Mouse (Mus musculus) stomach, postnatal 0 days (tissue): Measurements from ENCODE around the gene Rtbdn. TPM values are rescaled to one million over a fixed set of nuclear protein-coding genes. Genes with fewer than 3 reads are reported as not detected.

Experiments used
- ATAC-seq: fragments of 200-750 bp; cut with Nextera tagmentation; 2 replicates; pipeline ENCODE4 v1.8.0; 2017; ENCODE audit not compliant: low FRiP score, low TSS enrichment
- DNase-seq: peaks from one replicate; pipeline ENCODE4 v3.0.0-alpha.2; 2016; ENCODE audit warnings: low spot score
- H3K27ac ChIP-seq: fragments of 300-500 bp; sonication (generic); replicated peaks from 2 replicates; pipeline ENCODE4 v1.5.1; 2014; ENCODE audit warnings: mild to moderate bottlenecking, control low read depth
- H3K27me3 ChIP-seq: fragments of 300-500 bp; sonication (generic); 2 replicates; pipeline ENCODE4 v1.6.1; 2014; ENCODE audit warnings: low read length; ENCODE audit not compliant: control insufficient read depth, insufficient read depth
- H3K36me3 ChIP-seq: fragments of 300-500 bp; sonication (generic); 2 replicates; pipeline ENCODE4 v1.6.1; 2014; ENCODE audit warnings: low read length, mixed read lengths; ENCODE audit not compliant: control insufficient read depth, insufficient read depth
- H3K4me1 ChIP-seq: fragments of 300-500 bp; sonication (generic); replicated peaks from 2 replicates; pipeline ENCODE4 v1.6.1; 2014; ENCODE audit warnings: antibody characterized with exemption; ENCODE audit not compliant: control insufficient read depth, insufficient read depth
- H3K4me2 ChIP-seq: fragments of 300-500 bp; sonication (generic); replicated peaks from 2 replicates; pipeline ENCODE4 v1.6.1; 2014; ENCODE audit warnings: low read depth, mild to moderate bottlenecking, control low read depth, moderate library complexity
- H3K4me3 ChIP-seq: fragments of 300-500 bp; sonication (generic); 2 replicates; pipeline ENCODE4 v1.5.1; 2014; ENCODE audit warnings: low read depth, low read length, control low read depth
- H3K9ac ChIP-seq: fragments of 300-500 bp; sonication (generic); 2 replicates; pipeline ENCODE4 v1.6.1; 2014; ENCODE audit warnings: mild to moderate bottlenecking, low read length, control low read depth, mixed read lengths
- H3K9me3 ChIP-seq: fragments of 300-500 bp; sonication (generic); 2 replicates; pipeline ENCODE4 v1.6.1; 2016; ENCODE audit warnings: low read length; ENCODE audit not compliant: control insufficient read depth
- CTCF ChIP-seq: IDR thresholded peaks from 2 replicates; pipeline ENCODE4 v1.5.1; 2016; ENCODE audit warnings: antibody characterized with exemption, low read depth, mild to moderate bottlenecking, moderate library complexity
- EP300 ChIP-seq: optimal IDR thresholded peaks from 2 replicates; pipeline ENCODE3; 2016; ENCODE audit warnings: antibody characterized with exemption
- WGBS: fragments of 180-500 bp; shearing (Covaris S2); extraction: QIAGEN DNeasy Blood & Tissue Kit; methylation state at CpG from one replicate; pipeline ENCODE4 v1.1.7; 2014; 5-methylcytosine and 5-hydroxymethylcytosine counted together
- polyA plus RNA-seq: library from polyadenylated mRNA; unstranded; fragments of >200 nt; fragmentation: Nextera tagmentation; extraction: Ambion mirVana; gene quantifications from 2 replicates; pipeline ENCODE4 v1.2.1, GENCODE M21; 2015

Gene Rtbdn
- polyA plus RNA-seq, 1 experiment from 2014 or later: 0.05 TPM

GRCm38 (mm10) chr8:84927513-84927912 lies 19.3 kb upstream of the Rtbdn start:
- no peak overlapping the region for H3K4me3 ChIP-seq
- no peaks in the 10 kb centered on the region for H3K36me3 ChIP-seq
- TF ChIP-seq CTCF: no peak
- TF ChIP-seq EP300: no peak
- H3K27ac ChIP-seq: no peak overlapping the region
- H3K9ac ChIP-seq: no peak overlapping the region
- H3K4me2 ChIP-seq: no peak overlapping the region
- H3K4me1 ChIP-seq: no peaks in the 10 kb centered on the region
- H3K27me3 ChIP-seq: no peaks in the 10 kb centered on the region
- no peak for DNase-seq
- 85% methylated on average over 1 of the region's 1 CpGs for WGBS
- ATAC-seq: 0 out of 2 replicates have a peak, but pooled peaks have one; percentile 27
- no peaks in the 10 kb centered on the region for H3K9me3 ChIP-seq

- Histone ChIP-seq H3K36me3 (no peaks in the 10 kb centered on the region), H3K4me1 (no peaks in the 10 kb centered on the region), H3K27ac (no peak overlapping the region), H3K4me3 (peak overlapping the region; percentile 22; the same call in 1 of the 2 replicates), H3K4me2 (peak overlapping the region; percentile 45), H3K27me3 (no peaks in the 10 kb centered on the region), H3K9me3 (no peaks in the 10 kb centered on the region), H3K9ac (0 out of 2 replicates have a peak overlapping the region, but pooled peaks have one; percentile 23)
- peak; percentile 76 for ATAC-seq
- DNase-seq: peak; percentile 73
- 3% methylated on average over 49 of the region's 52 CpGs for WGBS
- TF ChIP-seq EP300 (no peak), CTCF (peak; percentile 80)
Observed at GRCm38 (mm10) chr8:84928456-84929306, 18.1 kb upstream of the Rtbdn start.

GRCm38 (mm10) chr8:84930582-84930981 lies 16.2 kb upstream of the Rtbdn start:
- 81% methylated on average over 13 of the region's 13 CpGs for WGBS
- no peak overlapping the region for H3K4me3 ChIP-seq
- DNase-seq (no peak), ATAC-seq (no peak)
- H3K9ac ChIP-seq: no peak overlapping the region
- H3K27ac ChIP-seq: no peak overlapping the region
- H3K27me3 ChIP-seq: peaks cover 3% of the 10 kb centered on the region; the same call in 1 of the 2 replicates
- H3K4me2 ChIP-seq: no peak overlapping the region
- no peaks in the 10 kb centered on the region for H3K4me1 ChIP-seq
- TF ChIP-seq EP300: no peak
- H3K9me3 ChIP-seq: no peaks in the 10 kb centered on the region
- H3K36me3 ChIP-seq: no peaks in the 10 kb centered on the region

GRCm38 (mm10) chr8:84933767-84934559 lies 12.8 kb upstream of the Rtbdn start:
- Histone ChIP-seq H3K4me3 (no peak overlapping the region), H3K9ac (no peak overlapping the region), H3K27ac (no peak overlapping the region), H3K27me3 (peaks cover 15% of the 10 kb centered on the region; the same call in 1 of the 2 replicates), H3K4me2 (no peak overlapping the region), H3K9me3 (no peaks in the 10 kb centered on the region), H3K36me3 (no peaks in the 10 kb centered on the region), H3K4me1 (0 out of 2 replicates have a peak, but pooled peaks cover 2% of the 10 kb centered on the region)
- TF ChIP-seq EP300 (no peak), CTCF (no peak)
- 78% methylated on average over 16 of the region's 16 CpGs for WGBS
- no peak for DNase-seq
- ATAC-seq: no peak

GRCm38 (mm10) chr8:84934860-84935259 lies 11.9 kb upstream of the Rtbdn start:
- H3K27ac ChIP-seq: no peak overlapping the region
- H3K4me3 ChIP-seq: no peak overlapping the region
- no peaks in the 10 kb centered on the region for H3K36me3 ChIP-seq
- peaks cover 15% of the 10 kb centered on the region; the same call in 1 of the 2 replicates for H3K27me3 ChIP-seq
- 1% methylated on average over 15 of the region's 15 CpGs for WGBS
- no peak overlapping the region for H3K4me2 ChIP-seq
- no peaks in the 10 kb centered on the region for H3K9me3 ChIP-seq
- 0 out of 2 replicates have a peak, but pooled peaks cover 2% of the 10 kb centered on the region for H3K4me1 ChIP-seq
- no peak overlapping the region for H3K9ac ChIP-seq
- no peak for DNase-seq
- ATAC-seq: peak; percentile 11; the same call in 1 of the 2 replicates
- TF ChIP-seq EP300 (no peak), CTCF (no peak)
